Mouse (Mus musculus): ENCODE data around the gene Smarcb1.
A peak's percentile ranks its signal among the peaks of the same experiment; 100 is the strongest.

Gene Smarcb1

DNA sequence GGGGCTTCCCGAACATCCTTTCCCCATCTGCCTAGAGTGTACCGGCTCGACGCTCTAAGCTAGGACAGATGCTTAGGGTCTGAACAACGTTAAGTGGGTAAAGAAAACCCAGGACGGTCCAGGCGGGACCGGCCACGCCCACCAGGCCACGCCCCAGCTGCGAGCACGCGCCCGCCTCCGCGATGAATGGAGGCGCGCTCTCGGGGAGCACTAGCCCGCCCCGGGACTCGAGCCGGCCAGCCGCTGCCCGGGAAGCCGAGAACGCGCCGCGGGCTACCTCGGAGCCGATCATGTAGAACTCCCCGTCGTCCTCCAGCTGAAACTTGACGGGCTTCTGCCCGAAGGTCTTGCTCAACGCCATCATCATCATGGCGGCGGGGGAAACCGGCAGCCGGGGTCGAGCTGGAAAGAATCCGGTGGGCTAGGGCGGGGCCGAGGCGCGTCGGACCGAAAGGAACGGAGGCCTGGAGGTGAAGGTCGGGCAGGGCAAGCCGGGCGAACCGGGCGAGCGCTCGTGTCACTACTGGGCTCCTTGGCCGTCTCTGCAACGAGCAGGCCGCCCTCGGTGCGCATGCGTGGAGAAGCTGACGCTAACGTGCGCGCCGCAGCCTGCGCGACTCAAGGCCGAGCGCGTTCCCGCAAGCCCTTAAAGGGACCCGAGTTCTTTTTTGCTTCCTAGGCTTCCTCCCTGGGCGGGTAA lies at the start of gene Smarcb1:
TSS of gene Smarcb1 (minus strand) at position 592 of the 700 bp plus-strand sequence.
- peak; percentile 88 to 94 for DNase-seq (ENCODE audit: low spot score in 2 of 2)

DNA sequence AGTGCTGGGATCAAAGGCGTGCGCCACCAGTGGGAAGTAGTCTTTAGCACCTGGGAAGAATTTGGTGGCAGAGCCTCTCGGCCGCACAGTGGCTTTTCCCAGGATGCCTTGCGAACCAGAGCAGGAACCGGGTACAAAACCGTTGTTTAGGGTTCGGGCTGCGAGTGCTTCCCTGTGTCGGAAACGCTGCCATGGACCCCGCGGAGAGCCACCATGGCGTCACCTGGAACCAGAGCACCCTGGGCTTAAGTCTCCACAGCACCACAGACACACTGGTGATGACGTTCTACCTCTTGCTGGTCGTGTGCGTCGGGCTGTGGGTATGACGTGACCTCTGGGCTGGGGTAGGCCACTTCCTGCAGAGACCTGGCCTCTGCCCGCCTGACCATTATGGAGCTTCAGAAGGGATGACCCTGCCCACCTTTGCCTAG lies 33.0 kb upstream of the Smarcb1 start, which contains the start of gene Gm5134:
TSS of gene Gm5134 (plus strand) at position 134 of the 431 bp plus-strand sequence.
- no peak for DNase-seq (ENCODE audit: low spot score in 2 of 2)

DNA sequence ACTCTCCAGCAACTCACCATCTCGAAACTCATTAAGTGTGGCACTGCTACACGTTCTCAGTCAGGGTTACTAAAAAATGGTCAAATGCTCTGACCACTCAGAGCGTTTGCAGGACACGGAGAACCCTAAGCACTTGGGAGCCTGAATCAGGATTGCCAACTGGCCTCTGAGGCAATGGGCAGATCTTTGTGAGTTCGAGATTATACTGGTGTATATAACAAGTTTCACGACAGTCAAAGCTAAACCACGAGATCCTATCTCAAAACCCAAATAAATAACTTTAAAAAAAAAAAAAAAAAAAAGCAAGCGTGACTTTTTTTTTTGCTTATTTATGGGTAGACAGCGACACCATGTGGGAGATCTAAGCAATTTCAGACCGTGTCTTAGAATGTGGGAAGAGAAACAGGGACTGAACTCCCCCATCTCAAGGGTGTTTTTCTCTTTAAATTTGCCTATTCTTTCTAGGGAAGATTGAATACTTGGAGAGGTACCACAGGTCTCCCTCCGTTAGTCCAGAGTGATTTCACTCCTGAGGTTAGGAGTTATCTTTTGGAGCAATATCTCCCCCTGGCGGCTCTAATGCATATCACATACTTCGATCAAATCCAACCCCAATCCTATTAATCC lies 30.1 kb upstream of the Smarcb1 start:
- peak in 1 of 2 experiments; percentile 29 for DNase-seq (ENCODE audit: low spot score in 2 of 2)

DNA sequence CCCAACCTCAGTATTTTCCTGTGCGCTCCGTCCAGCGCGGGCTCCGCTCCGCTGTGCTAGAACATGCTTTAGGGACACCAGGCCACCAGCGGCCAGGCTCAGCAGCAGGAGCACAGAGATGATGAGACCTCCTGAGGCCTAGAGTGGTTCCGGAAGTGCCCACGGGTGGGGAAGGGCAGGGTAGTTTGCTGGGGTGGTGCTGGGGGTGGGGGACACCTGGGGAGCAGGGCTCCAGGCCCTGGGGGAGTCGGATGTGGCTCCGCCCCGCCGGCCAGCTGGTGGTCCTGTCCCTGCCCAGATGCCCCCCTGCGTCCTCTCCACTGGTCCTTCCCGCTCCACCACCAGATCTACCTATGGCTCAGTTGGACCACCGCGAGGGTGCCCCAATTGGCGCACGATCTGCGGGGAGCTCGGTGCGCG lies 29.4 kb upstream of the Smarcb1 start:
- DNase-seq (ENCODE audit: low spot score in 2 of 2) = peak in 1 of 2 experiments; percentile 32

DNA sequence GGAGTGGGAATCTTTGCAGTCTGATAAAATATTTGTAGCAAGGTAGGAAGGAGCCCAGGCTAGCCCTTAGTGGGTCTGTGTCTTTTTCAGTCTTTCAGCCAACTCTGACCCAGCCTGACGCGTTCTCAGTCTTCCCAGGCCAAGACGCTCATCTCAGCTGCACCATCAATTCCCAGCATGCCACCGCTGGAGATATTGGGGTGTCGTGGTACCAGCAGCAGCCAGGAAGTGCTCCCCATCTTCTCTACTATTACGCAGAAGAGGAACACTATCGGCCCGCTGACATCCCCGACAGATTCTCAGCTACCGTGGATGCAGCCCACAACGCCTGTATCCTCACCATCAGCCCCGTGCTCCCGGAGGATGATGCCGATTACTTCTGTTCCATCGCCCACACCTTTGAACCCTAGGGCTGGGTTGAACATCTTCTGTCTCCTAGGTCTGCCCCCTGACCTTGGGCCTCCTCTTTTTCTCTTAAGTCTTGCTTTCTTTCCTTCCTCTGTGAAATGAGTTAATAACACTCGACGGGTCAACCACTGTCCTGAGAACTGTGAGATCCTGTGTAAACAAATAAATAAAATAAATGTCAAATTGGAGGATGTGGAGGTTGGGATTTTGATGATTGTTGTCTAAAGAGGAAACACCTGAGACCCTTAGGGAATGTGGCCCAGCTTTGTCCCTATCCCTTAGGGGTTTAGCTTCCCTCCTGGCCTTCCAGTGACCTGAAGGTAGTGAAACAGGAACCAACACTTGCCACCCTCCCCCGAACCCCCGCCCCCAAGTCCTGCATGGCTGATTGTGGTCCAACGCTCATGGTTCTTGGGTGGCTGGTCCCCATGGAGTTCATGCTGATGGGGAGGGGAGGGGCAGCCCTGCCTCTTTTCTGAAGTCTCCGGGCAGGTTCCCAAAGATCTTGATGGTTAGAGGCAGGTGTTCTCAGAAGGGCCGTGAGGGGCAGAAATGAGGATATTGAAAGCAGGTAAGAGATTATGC lies 27.9 kb upstream of the Smarcb1 start:
- peak in 1 of 2 experiments; percentile 33 for DNase-seq (ENCODE audit: low spot score in 2 of 2)

DNA sequence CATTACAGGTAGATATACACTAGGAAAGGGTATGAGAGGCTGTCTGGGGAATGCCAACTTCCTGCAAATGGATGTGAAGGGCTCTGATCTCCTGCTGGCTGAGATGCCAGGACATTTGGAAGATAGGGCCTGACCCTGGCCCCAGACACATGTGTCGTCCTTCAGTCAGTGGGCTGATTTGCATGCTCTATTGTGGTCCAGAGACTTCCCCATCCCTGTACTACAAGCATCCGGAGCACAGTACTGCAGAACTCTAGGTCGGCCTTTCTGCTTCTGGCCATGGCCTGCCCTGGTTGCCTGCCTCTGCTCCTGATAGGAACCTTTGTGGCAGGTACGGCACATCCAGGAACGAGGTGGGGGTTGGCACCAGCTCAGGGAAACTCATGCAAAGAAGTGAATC lies 26.7 kb upstream of the Smarcb1 start:
- DNase-seq (ENCODE audit: low spot score in 2 of 2) = no peak

DNA sequence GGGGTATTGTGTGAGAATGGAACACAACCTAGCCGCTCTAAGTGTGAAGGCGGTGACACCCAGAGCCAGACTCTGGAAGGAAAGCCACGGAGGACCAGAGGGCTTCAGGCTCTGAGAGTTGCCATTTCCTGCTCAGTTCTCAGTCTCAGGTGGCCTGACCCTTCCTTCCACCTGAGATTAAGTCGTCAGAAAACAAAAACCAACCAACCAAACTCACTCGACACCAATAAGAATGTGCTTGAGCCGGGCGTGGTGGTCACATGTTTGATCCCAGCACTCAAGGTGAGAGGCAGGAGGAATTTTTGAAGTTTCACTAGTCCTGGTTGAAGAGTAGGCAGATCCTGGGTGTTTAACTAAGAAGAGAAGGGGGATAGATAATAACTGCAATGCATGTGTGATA lies 24.5 kb upstream of the Smarcb1 start:
- DNase-seq (ENCODE audit: low spot score in 2 of 2) = no peak

DNA sequence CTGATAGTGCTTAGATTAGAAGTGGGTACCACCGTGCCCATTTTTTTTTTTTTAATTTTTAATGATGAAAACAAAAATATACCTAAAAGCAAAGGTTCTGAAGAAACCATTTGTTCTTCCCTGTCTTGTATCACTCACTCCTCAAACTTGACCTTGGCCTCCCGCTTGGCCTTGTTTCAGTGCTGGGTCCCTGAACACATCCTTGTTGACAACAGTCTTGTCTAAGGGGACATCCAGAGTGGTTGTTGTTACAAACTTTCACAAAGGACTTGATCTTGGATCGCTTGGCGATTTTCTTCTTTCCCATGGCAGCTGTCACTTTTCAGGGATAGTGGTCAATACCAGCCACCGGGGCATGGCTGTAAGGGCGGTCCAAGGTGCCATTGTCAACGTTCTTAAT lies 23.8 kb upstream of the Smarcb1 start:
- DNase-seq (ENCODE audit: low spot score in 2 of 2) = no peak

DNA sequence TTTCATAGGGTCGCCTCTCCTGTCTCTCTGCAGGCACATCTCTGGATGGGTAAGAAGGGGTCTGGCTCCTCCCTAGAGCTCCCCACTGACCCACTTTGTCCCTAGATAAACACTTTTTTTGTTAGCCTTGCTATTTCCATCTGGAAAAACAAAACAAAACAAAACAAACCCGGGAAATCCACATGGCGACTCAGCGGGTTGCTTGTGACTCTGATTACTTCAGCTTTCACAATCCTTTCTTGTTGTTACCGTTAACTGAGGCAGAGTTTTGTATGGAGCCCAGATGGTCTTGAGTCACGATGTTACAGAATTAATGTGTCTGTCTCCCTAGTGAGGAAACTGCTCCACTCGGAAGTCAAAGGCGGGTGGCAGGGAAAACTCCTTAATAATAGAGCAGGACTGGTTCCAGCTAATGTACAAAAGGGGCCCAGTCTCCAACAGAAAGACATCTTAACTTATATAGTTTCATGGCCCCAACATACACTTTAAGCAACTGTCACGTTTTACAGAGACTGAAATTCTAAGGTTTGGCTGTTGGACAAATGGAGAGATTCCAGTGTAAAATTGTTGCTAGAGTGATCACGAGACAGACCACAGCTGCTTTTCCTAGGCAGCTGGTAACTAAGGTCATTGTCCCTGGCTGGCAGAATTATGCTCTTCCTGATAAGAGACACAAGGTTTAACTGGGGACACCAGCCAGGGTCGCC lies 22.8 kb upstream of the Smarcb1 start:
- no peak for DNase-seq (ENCODE audit: low spot score in 2 of 2)

DNA sequence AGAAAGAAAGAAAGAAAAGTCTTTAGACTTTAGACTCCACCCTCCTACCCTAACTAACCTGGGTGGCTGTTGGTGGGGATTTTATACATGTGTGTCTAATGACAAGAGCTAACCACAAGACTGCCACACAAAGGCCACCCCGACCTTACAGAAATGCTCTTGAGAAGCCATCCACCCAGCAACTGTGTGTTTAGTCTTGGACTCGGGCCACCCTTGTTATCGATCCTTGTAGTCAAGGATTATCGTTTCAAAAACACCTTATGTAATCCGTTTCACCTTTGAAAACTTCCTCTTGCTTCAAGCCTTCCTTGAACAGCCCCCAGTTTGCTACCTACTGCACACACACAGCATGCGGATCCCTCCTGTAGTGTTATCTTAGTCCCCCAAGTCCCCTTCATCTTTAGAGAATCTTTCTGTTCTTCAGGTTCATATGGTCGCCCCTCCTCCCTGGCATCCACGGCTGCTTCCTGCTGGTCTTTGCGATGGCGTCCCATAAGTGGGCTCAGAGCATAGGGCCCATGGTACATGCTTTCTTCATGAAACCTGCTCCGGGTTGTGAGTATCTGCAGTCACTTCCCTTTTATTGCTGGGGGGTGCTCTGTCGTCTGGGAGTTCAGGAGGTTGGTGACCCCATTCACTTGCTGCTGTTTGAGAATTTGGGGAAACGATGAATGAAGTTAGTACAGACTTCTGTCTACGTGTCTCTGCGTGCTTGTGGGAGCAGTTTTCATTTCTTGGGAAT lies 21.5 kb upstream of the Smarcb1 start, which contains the start of gene Vpreb3:
TSS of gene Vpreb3 (plus strand) at position 322 of the 742 bp plus-strand sequence.
- no peak for DNase-seq (ENCODE audit: low spot score in 2 of 2)

DNA sequence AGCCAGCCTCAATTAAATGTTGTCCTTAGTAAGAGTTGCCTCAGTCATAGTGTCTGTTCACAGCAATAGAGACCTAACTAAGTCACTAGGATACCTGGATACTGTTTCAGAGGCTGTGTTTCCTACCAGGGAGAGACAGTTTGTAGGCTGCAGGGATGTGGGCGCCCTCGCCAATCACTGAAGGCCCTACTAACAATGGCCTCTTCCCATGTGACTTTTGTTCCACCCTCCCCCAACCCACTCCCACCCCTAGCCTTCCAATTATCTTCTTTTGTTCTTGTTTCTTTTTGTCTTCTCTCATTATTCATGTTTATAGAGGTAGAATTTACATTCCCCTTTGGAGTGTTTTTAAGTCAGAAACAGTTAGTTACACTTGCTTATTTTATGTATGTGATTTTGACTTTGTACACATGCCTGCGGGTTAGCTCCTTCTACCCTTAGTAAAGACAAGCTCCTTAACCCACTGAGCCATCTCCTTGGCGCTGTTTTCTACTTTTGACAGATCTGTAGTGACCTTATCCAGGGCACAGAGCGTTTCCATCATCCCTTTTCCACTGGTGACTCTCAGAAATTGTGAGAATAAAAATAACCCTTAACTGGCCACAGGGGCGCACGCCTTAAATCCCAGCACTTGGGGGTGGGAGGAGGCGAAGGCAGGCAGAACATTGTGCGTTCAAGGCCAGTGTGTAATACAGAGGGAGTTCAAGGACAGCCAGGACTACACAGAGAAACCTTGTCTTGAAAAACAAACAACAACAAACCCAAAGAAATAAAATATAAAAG lies 19.8 kb upstream of the Smarcb1 start:
- DNase-seq (ENCODE audit: low spot score in 2 of 2) = no peak

DNA sequence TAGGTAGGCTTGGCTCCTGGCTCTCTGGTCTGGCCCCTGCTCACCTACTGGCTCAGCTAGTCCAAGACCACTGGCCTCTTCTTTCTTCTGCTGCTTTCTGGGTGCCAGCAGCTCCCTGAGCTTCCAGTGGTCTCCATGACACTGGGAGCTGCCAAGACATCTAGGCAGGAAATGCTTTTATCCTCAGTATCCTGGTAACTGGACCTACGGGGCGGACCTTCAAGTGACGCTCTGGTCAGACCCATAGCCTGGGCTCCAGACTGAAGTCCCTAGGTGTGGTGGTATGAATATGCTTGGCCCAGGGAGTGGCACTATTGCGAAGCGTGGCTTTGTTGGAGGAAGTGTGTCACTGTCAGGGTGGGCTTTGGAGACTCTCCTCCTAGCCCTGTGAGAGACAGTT lies 19.1 kb upstream of the Smarcb1 start, which contains the start of gene Gm867:
TSS of gene Gm867 (minus strand) at position 153 of the 400 bp plus-strand sequence.
- DNase-seq (ENCODE audit: low spot score in 2 of 2) = no peak

DNA sequence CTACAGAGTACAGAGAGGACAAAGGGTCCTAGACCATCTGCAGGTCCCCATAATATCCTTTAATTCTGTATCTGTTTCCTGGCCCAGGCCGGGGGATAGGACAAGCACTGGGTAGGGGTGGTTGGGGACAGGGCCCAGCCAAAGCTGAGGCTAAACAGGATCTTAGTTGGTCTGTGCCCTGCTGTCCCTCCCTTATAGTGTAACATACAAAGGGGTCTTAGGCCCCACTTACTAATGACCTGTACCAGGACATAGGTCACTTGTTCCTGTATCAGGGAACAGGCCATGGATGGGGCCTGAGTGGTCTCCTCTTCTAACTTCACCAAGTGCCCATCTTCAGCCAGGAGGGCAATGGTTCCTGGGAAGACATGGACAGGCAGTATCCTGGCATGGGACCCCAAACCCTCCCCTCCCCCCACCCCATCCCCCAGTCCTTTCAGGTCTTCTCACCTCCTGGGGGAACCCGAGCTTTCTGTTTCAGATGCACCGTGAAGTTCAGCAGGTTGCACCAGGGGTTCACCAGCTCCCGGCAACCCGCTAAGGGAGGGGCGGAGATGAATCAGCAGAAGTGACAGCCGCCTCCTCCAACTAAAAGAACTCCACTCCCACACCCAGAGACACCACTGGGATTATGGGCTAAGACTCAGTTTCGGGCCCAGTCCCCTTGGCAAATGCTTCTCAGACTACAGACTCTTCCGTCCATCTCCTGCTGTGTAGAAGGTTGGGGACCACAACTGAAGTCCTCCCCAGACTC lies 18.2 kb upstream of the Smarcb1 start:
- peak; percentile 54 to 62 for DNase-seq (ENCODE audit: low spot score in 2 of 2)

DNA sequence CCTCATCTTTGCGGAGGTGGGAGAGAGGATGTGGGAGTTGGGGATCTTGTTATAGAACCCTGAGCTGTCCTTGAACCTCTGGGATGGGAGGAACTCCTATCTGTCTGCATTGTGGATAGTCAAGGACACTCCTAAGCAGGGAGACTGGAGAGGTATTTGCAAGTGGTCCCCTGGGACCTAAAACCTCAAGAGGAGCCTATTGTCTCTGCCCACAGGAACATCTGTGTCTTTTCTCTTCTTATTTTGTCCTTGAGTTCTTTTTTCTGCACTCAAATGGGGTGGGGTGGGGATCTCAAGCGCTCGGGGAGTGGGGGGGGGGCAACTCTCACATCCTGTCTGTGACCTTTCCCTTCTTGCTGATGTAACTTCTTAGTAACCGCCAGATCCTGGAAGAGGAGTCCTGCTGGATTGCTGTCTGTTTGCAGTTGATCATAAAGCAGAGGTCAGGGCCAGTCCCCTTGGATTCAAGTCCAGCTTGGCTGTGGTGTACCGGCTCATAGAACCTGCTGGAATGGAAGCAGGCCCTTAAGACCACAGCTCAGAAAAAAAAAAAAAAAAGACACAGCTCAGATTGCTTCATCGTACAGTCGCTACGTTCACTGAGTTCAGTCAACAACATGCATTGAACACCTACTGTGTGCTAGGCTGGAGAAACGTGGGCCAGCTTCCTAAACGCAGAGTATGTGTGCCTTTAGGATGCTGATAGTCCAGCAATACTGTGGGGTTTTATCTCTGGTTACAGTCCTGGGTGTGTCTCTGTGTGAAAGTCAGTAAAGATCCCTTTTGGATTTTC lies 16.6 kb upstream of the Smarcb1 start:
- DNase-seq (ENCODE audit: low spot score in 2 of 2) = peak in 1 of 2 experiments; percentile 20

DNA sequence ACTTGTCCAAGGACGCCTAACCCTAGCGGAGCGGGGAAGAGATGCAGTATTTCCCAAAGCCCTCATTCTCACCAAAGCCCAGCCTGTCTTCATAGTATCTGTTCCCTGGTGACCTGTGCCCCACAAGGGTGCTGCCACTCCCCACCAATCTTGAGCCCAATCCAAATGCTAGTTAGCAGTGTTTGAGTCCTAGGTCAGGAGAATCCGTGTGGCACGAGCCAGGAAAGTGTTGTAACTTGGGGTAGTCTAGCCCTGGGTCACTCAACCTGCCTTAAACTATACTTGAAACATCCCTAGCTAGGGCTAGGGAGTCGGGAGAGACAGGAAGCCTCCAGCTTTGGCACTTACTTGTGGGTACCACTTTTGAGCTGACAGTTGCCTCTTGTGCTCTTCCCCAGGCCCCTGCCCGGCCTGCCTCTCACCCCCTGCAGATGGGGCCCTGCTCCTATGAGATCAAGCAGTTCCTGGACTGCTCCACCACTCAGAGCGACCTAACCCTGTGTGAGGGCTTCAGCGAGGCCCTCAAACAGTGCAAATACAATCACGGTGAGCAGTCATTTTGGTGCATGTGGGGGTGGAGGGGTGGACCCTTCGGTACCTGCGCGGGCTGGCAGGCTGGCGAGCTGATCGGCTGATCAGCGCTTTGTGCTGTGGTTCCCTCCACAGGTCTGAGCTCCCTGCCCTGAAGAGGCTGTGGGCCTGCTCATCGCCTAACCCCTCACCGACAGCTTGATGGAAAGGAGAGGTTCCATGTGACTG lies 15.7 kb upstream of the Smarcb1 start:
- peak in 1 of 2 experiments; percentile 17 for DNase-seq (ENCODE audit: low spot score in 2 of 2)

DNA sequence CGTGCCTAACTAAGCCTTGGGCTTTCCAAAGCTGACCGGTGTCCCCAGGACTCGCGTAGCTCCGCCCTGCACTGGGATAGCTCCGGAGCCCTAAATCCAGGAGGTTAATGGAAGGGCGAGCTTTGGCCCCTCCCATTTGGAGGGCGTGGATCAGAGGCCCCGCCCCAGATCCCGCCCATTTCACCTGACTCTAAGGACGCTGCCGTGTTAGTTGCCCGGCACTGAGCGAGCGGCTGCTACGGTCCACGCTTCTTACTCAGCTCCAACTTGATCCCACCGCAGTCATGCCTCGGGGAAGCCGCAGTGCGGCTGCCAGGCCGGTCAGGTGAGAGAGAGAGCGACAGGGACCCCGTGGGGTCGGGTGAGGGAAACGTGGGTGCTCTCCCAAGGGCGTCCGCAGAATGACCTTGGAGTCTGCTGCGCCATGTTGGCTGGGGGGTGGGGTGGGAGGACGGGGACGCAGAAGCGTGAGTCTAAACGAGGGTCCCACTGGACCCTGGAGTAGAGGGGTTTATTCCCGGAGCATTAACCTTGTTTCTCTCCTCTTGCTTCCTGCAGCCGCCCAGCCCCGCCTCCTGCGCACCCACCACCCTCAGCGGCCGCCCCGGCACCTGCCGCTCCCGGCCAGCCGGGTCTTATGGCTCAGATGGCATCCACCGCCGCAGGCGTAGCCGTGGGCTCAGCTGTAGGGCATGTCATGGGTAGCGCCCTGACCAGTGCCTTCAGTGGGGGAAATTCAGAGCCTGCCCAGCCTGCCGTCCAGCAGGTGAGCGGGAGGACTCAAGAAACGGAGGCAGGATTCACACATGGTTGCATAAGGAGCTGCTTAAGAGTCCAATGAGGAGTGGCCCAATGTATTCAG lies 14.5 kb upstream of the Smarcb1 start, which contains the start of gene Mmp11:
TSS of gene Mmp11 (minus strand) at position 817 of the 862 bp plus-strand sequence.
- DNase-seq (ENCODE audit: low spot score in 2 of 2) = peak; percentile 53 to 54
